Mouse (Mus musculus): Measurements from ENCODE around the gene Tmem126a. TPM values are rescaled to one million over a fixed set of nuclear protein-coding genes. Genes with fewer than 3 reads are reported as not detected.

Tmem126a gene
- polyA plus RNA-seq, 1 experiment from 2014 or later, result 141 TPM

GRCm38 (mm10) chr7:90443101-90444091 lies 13.6 kb downstream of the Tmem126a start:
- peak overlapping the region; percentile 99 for H3K9ac ChIP-seq
- H3K4me1 ChIP-seq (replicated peaks), result peaks cover 14% of the 10 kb centered on the region
- ATAC-seq (ENCODE audit: low read depth), result peak; percentile 82
- WGBS, result under 1% methylated on average over 122 of the region's 123 CpGs
- no peaks in the 10 kb centered on the region for H3K27me3 ChIP-seq
- H3K36me3 ChIP-seq, result peaks cover 7% of the 10 kb centered on the region
- peak overlapping the region; percentile 98 for H3K27ac ChIP-seq (replicated peaks)
- H3K4me2 ChIP-seq, result peak overlapping the region; percentile 99
- H3K4me3 ChIP-seq, result peak overlapping the region; percentile 98
- no peaks in the 10 kb centered on the region for H3K9me3 ChIP-seq

- Histone ChIP-seq H3K9ac (peak within 1 kb of the TSS; percentile 99), H3K27me3 (no peaks in the 10 kb centered on the region), H3K4me3 (peak within 1 kb of the TSS; percentile 98), H3K9me3 (no peaks in the 10 kb centered on the region), H3K4me1 (replicated peaks) (peaks cover 14% of the 10 kb centered on the region), H3K27ac (replicated peaks) (peak within 1 kb of the TSS; percentile 98), H3K36me3 (peaks cover 5% of the 10 kb centered on the region), H3K4me2 (peak within 1 kb of the TSS; percentile 99)
- under 1% methylated on average over 41 of the region's 54 CpGs for WGBS
- peak; percentile 96 for ATAC-seq (ENCODE audit: low read depth)
Measured at GRCm38 (mm10) chr7:90442518-90443080, 14.4 kb downstream of the Tmem126a start, which contains the start of gene Crebzf. TSS of gene Crebzf (plus strand) at chr7:90442729.

- Histone ChIP-seq H3K9ac (peak overlapping the region; percentile 99), H3K4me2 (peak overlapping the region; percentile 99), H3K4me1 (replicated peaks) (peaks cover 14% of the 10 kb centered on the region), H3K9me3 (no peaks in the 10 kb centered on the region), H3K27ac (replicated peaks) (peak overlapping the region; percentile 98), H3K36me3 (0 out of 2 replicates have a peak, but pooled peaks cover under 1% of the 10 kb centered on the region), H3K27me3 (no peaks in the 10 kb centered on the region), H3K4me3 (peak overlapping the region; percentile 98)
- ATAC-seq (ENCODE audit: low read depth), result peak; percentile 23; the same call in 1 of the 2 replicates
- 14% methylated on average over 4 of the region's 4 CpGs for WGBS
Measured at GRCm38 (mm10) chr7:90442070-90442469, 15.0 kb downstream of the Tmem126a start.

GRCm38 (mm10) chr7:90440044-90440443 lies 17.0 kb downstream of the Tmem126a start:
- 96% methylated on average over 4 of the region's 4 CpGs for WGBS
- no peak overlapping the region for H3K4me3 ChIP-seq
- H3K36me3 ChIP-seq, result no peaks in the 10 kb centered on the region
- H3K9ac ChIP-seq, result no peak overlapping the region
- ATAC-seq (ENCODE audit: low read depth), result no peak
- H3K4me1 ChIP-seq (replicated peaks), result peaks cover 7% of the 10 kb centered on the region
- no peaks in the 10 kb centered on the region for H3K9me3 ChIP-seq
- H3K27ac ChIP-seq (replicated peaks), result no peak overlapping the region
- no peak overlapping the region for H3K4me2 ChIP-seq
- H3K27me3 ChIP-seq, result no peaks in the 10 kb centered on the region

GRCm38 (mm10) chr7:90432221-90432620 lies 24.8 kb downstream of the Tmem126a start:
- no peaks in the 10 kb centered on the region for H3K27me3 ChIP-seq
- H3K27ac ChIP-seq (replicated peaks), result no peak overlapping the region
- H3K4me3 ChIP-seq, result no peak overlapping the region
- peaks cover 3% of the 10 kb centered on the region for H3K4me1 ChIP-seq (replicated peaks)
- H3K9me3 ChIP-seq, result no peaks in the 10 kb centered on the region
- H3K9ac ChIP-seq, result no peak overlapping the region
- H3K36me3 ChIP-seq, result no peaks in the 10 kb centered on the region
- no peak overlapping the region for H3K4me2 ChIP-seq
- no peak for ATAC-seq (ENCODE audit: low read depth)

- H3K27ac ChIP-seq (replicated peaks), result no peak overlapping the region
- peaks cover 10% of the 10 kb centered on the region for H3K4me1 ChIP-seq (replicated peaks)
- 69% methylated on average over 9 of the region's 9 CpGs for WGBS
- ATAC-seq (ENCODE audit: low read depth), result no peak
- H3K27me3 ChIP-seq, result no peaks in the 10 kb centered on the region
- H3K4me3 ChIP-seq, result peak overlapping the region; percentile 43
- no peaks in the 10 kb centered on the region for H3K36me3 ChIP-seq
- H3K9me3 ChIP-seq, result no peaks in the 10 kb centered on the region
- peak overlapping the region; percentile 70 for H3K9ac ChIP-seq
- peak overlapping the region; percentile 69 for H3K4me2 ChIP-seq
Measured at GRCm38 (mm10) chr7:90427006-90427405, 30.0 kb downstream of the Tmem126a start.

GRCm38 (mm10) chr7:90426020-90427001 lies 30.7 kb downstream of the Tmem126a start, which contains the start of gene Ccdc89:
TSS of gene Ccdc89 (plus strand) at chr7:90426577.
- Histone ChIP-seq H3K9me3 (no peaks in the 10 kb centered on the region), H3K36me3 (no peaks in the 10 kb centered on the region), H3K9ac (peak within 1 kb of the TSS; percentile 70), H3K4me2 (peak within 1 kb of the TSS; percentile 69), H3K4me3 (peak within 1 kb of the TSS; percentile 43), H3K27ac (replicated peaks) (peak within 1 kb of the TSS; percentile 46; the same call in 1 of the 2 replicates), H3K4me1 (replicated peaks) (peaks cover 10% of the 10 kb centered on the region), H3K27me3 (no peaks in the 10 kb centered on the region)
- WGBS, result 19% methylated on average over 29 of the region's 29 CpGs
- ATAC-seq (ENCODE audit: low read depth), result peak; percentile 100

GRCm38 (mm10) chr7:90409934-90410333 lies 47.1 kb downstream of the Tmem126a start:
- no peak overlapping the region for H3K4me3 ChIP-seq
- 44% methylated on average over 3 of the region's 3 CpGs for WGBS
- ATAC-seq (ENCODE audit: low read depth), result no peak

More at GRCm38 (mm10) chr7:90409934-90410333, 47.1 kb downstream of the Tmem126a start:
- no peaks in the 10 kb centered on the region for H3K9me3 ChIP-seq
- H3K4me2 ChIP-seq, result no peak overlapping the region
- H3K4me1 ChIP-seq (replicated peaks), result no peaks in the 10 kb centered on the region
- no peaks in the 10 kb centered on the region for H3K36me3 ChIP-seq
- no peaks in the 10 kb centered on the region for H3K27me3 ChIP-seq
- H3K27ac ChIP-seq (replicated peaks), result no peak overlapping the region
- H3K9ac ChIP-seq, result no peak overlapping the region

Other genes with a start within 250 kb of the Tmem126a start
- not detected in 2 replicates for gene Ccdc83, start 191.5 kb downstream of the Tmem126a start, polyA plus RNA-seq (2015; fragmentation: Nextera tagmentation; extraction: Ambion mirVana)
- gene Sytl2, start 155.0 kb downstream of the Tmem126a start, polyA plus RNA-seq (2015; fragmentation: Nextera tagmentation; extraction: Ambion mirVana), result 6.1 and 9.1 TPM in 2 replicates
- gene Ccdc89, start 30.7 kb downstream of the Tmem126a start, polyA plus RNA-seq (2015; fragmentation: Nextera tagmentation; extraction: Ambion mirVana), result 1.6 and 1.7 TPM in 2 replicates
- 38.8 and 41.2 TPM in 2 replicates for gene Crebzf, start 14.5 kb downstream of the Tmem126a start, polyA plus RNA-seq (2015; fragmentation: Nextera tagmentation; extraction: Ambion mirVana)
- 45.3 and 46.4 TPM in 2 replicates for gene Tmem126b, start 18.8 kb upstream of the Tmem126a start, polyA plus RNA-seq (2015; fragmentation: Nextera tagmentation; extraction: Ambion mirVana)
- 13.9 and 18.3 TPM in 2 replicates for gene Dlg2, start 19.4 kb upstream of the Tmem126a start, polyA plus RNA-seq (2015; fragmentation: Nextera tagmentation; extraction: Ambion mirVana)